8 mouse cellular contexts compared by ENCODE assay signal in the genomic region with DNA sequence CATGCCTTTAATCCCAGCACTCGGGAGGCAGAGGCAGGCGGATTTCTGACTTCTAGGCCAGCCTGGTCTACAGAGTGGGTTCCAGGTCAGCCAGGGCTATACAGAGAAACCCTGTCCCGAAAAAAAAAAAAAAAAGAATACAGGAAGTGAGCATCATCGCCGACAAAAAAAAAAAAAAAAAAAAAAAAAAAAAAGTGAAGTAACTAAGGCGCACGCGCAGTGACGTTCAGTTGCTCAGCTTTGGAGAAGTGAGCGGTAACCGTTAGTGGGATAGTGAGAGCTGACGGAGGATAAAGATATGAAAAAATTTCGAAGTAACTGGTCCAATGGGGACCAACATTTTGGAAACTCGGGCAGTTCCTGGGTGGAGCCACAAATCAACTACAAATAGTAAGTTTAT. TPM values are rescaled to one million over a fixed set of nuclear protein-coding genes. Genes with fewer than 3 reads are reported as not detected.
DNase-seq lines count a peak whose midpoint lies in the region; ATAC-seq and TF ChIP-seq lines count a peak whose summit lies in the region.

A gene (plus strand): TSS at position 229 of the 400 bp plus-strand sequence.

- no peak for ATAC-seq in kidney, embryonic 15.5 days (replicated peaks; ENCODE audit: low FRiP score)
- no peak for ATAC-seq in hindbrain, embryonic 11.5 days (ENCODE audit: low FRiP score)
- ATAC-seq in liver, embryonic 14.5 days (ENCODE audit: insufficient read depth) = no peak
- no peak for ATAC-seq in granulocyte monocyte progenitor cell, adult 5-6 weeks (replicated peaks; ENCODE audit: poor library complexity, severe bottlenecking)

- TF ChIP-seq CTCF in liver, embryonic 14.5 days (IDR thresholded peaks at IDR 0.05; ENCODE audit: low read depth) = no peak

- peaks cover 12% of the 10 kb centered on the region for H3K27me3 ChIP-seq in kidney, embryonic 15.5 days
- H3K27me3 ChIP-seq in hindbrain, embryonic 11.5 days (ENCODE audit: control insufficient read depth, insufficient read depth, low read length) = no peaks in the 10 kb centered on the region
- no peaks in the 10 kb centered on the region for H3K27me3 ChIP-seq in liver, embryonic 14.5 days (ENCODE audit: control insufficient read depth, insufficient read depth, low read length)

- no peak for TF ChIP-seq EP300 in liver, embryonic 14.5 days (IDR thresholded peaks at IDR 0.05; ENCODE audit: low read depth)

- no peaks in the 10 kb centered on the region for H3K4me1 ChIP-seq in kidney, embryonic 15.5 days
- H3K4me1 ChIP-seq in hindbrain, embryonic 11.5 days (replicated peaks; ENCODE audit: control insufficient read depth, insufficient read depth, low read length) = no peaks in the 10 kb centered on the region
- H3K4me1 ChIP-seq in liver, embryonic 14.5 days (replicated peaks; ENCODE audit: control insufficient read depth in 2 of 2, insufficient read depth in 2 of 2, low read length in 1 of 2) = no peaks in the 10 kb centered on the region

- peak within 1 kb of the TSS; percentile 55 for H3K4me2 ChIP-seq in kidney, embryonic 15.5 days
- H3K4me2 ChIP-seq in hindbrain, embryonic 11.5 days (replicated peaks; ENCODE audit: low read depth, low read length) = peak within 1 kb of the TSS; percentile 29; the same call in 1 of the 2 replicates
- peak within 1 kb of the TSS; percentile 67 for H3K4me2 ChIP-seq in liver, embryonic 14.5 days (ENCODE audit: low read depth)

- H3K4me3 ChIP-seq in kidney, embryonic 15.5 days (replicated peaks) = peak within 1 kb of the TSS; percentile 57
- H3K4me3 ChIP-seq in hindbrain, embryonic 11.5 days (ENCODE audit: low read depth, low read length) = peak within 1 kb of the TSS; percentile 38
- H3K4me3 ChIP-seq in liver, embryonic 14.5 days (ENCODE audit: insufficient read depth in 1 of 2, low read depth in 2 of 2, low read length in 2 of 2) = peak within 1 kb of the TSS; percentile 13 to 52; a peak in 3 of 4 replicates

- no peaks in the 10 kb centered on the region for H3K9me3 ChIP-seq in kidney, embryonic 15.5 days (replicated peaks)
- H3K9me3 ChIP-seq in hindbrain, embryonic 11.5 days (ENCODE audit: control insufficient read depth, low read length) = no peaks in the 10 kb centered on the region
- no peaks in the 10 kb centered on the region for H3K9me3 ChIP-seq in liver, embryonic 14.5 days (ENCODE audit: control insufficient read depth, low read length)

- no peak for DNase-seq in kidney, postnatal 10 days
- no peak for DNase-seq in adrenal gland, postnatal 14 days
- DNase-seq in hindbrain, embryonic 11.5 days (ENCODE audit: low spot score) = no peak
- DNase-seq in liver, embryonic 14.5 days (ENCODE audit: low read depth in 3 of 3, low spot score in 3 of 3) = no peak
- no peak for DNase-seq in gastrocnemius, postnatal 25 days
- no peak for DNase-seq in frontal cortex, postnatal 36 days (ENCODE audit: low spot score in 2 of 2)

- H3K9ac ChIP-seq in kidney, embryonic 15.5 days = no peak within 1 kb of the TSS
- H3K9ac ChIP-seq in hindbrain, embryonic 11.5 days (ENCODE audit: low read depth, low read length) = no peak within 1 kb of the TSS
- H3K9ac ChIP-seq in liver, embryonic 14.5 days (replicated peaks) = peak within 1 kb of the TSS; percentile 47

- 92% methylated on average over 12 of the region's 14 CpGs for WGBS in kidney, embryonic 15.5 days
- 93% methylated on average over 13 of the region's 14 CpGs for WGBS in hindbrain, embryonic 11.5 days
- 83% methylated on average over 14 of the region's 14 CpGs for WGBS in liver, embryonic 14.5 days (ENCODE audit: insufficient replicate concordance)

- 0 out of 2 replicates have a peak within 1 kb of the TSS, but pooled peaks have one; percentile 32 for H3K27ac ChIP-seq in kidney, embryonic 15.5 days
- no peak within 1 kb of the TSS for H3K27ac ChIP-seq in hindbrain, embryonic 11.5 days (ENCODE audit: low read depth, low read length)
- no peak within 1 kb of the TSS for H3K27ac ChIP-seq in liver, embryonic 14.5 days

- H3K36me3 ChIP-seq in kidney, embryonic 15.5 days = no peaks in the 10 kb centered on the region
- no peaks in the 10 kb centered on the region for H3K36me3 ChIP-seq in hindbrain, embryonic 11.5 days (ENCODE audit: control insufficient read depth, insufficient read depth, low read length)
- H3K36me3 ChIP-seq in liver, embryonic 14.5 days (replicated peaks; ENCODE audit: control insufficient read depth, insufficient read depth, low read depth) = no peaks in the 10 kb centered on the region

RNA-seq across cellular contexts. Expression of the gene that starts here (rescaled TPM):
- polyA plus RNA-seq in kidney, embryonic 15.5 days (2015; fragmentation: Nextera tagmentation; extraction: Ambion mirVana) = 23.5 and 27.2 TPM in 2 replicates
- total RNA-seq in adrenal gland, postnatal 14 days (2021) = 14.6 and 18.0 TPM in 2 replicates
- polyA plus RNA-seq in hindbrain, embryonic 11.5 days (2014; fragmentation: Nextera tagmentation; extraction: Ambion mirVana) = 12.8 and 13.0 TPM in 2 replicates
- 1.9 and 2.2 TPM in 2 replicates for polyA plus RNA-seq in liver, embryonic 14.5 days (2012; rRNA removed)
- 7.3 TPM in 2 replicates for polyA plus RNA-seq in liver, embryonic 14.5 days (2014; fragmentation: Nextera tagmentation; extraction: Ambion mirVana)
- total RNA-seq in granulocyte monocyte progenitor cell, adult 5-6 weeks (2014; fragmentation: Nextera tagmentation) = 5.0 and 7.4 TPM in 2 replicates
- 17.0 and 20.7 TPM in 2 replicates for total RNA-seq in granulocyte monocyte progenitor cell, adult 5-6 weeks (2017)
- 1 to 10 TPM; 3.3 to 3.5 TPM for total RNA-seq in gastrocnemius, postnatal 25 days (2021)
